Mouse (Mus musculus): ENCODE data around the gene Serpind1. TPM values are rescaled to one million over a fixed set of nuclear protein-coding genes. Genes with fewer than 3 reads are reported as not detected.
A peak's percentile ranks its signal among the peaks of the same experiment; 100 is the strongest.

Gene Serpind1
- polyA plus RNA-seq, 2 experiments, result 113 to 154 TPM

GRCm38 (mm10) chr16:17341847-17342246, 10.7 kb downstream of the Serpind1 start:
- 68% methylated on average over 4 of the region's 4 CpGs for WGBS (ENCODE audit: insufficient replicate concordance)
- ATAC-seq (ENCODE audit: insufficient read depth), result no peak
- TF ChIP-seq EP300 (IDR thresholded peaks at IDR 0.05; ENCODE audit: low read depth), result no peak
- no peak for TF ChIP-seq CTCF (IDR thresholded peaks at IDR 0.05; ENCODE audit: low read depth)
- Histone ChIP-seq H3K4me1 (replicated peaks; ENCODE audit: control insufficient read depth in 2 of 2, insufficient read depth in 2 of 2, low read length in 1 of 2) (peaks cover 0 to 15% of the 10 kb centered on the region in 2 experiments; a peak in 3 of 4 replicates), H3K27ac (no peak overlapping the region), H3K4me3 (ENCODE audit: insufficient read depth in 1 of 2, low read depth in 2 of 2, low read length in 2 of 2) (no peak overlapping the region), H3K36me3 (replicated peaks; ENCODE audit: control insufficient read depth, insufficient read depth, low read depth) (peaks cover 4% of the 10 kb centered on the region), H3K9ac (replicated peaks) (no peak overlapping the region), H3K27me3 (ENCODE audit: control insufficient read depth, insufficient read depth, low read length) (no peaks in the 10 kb centered on the region), H3K9me3 (ENCODE audit: control insufficient read depth, low read length) (no peaks in the 10 kb centered on the region), H3K4me2 (ENCODE audit: low read depth) (no peak overlapping the region)
- no peak for DNase-seq (ENCODE audit: low read depth in 3 of 3, low spot score in 3 of 3)

GRCm38 (mm10) chr16:17345141-17345812, 14.1 kb downstream of the Serpind1 start:
- TF ChIP-seq CTCF (IDR thresholded peaks at IDR 0.05; ENCODE audit: low read depth) (no peak), EP300 (IDR thresholded peaks at IDR 0.05; ENCODE audit: low read depth) (no peak)
- H3K4me1 ChIP-seq (replicated peaks; ENCODE audit: control insufficient read depth in 2 of 2, insufficient read depth in 2 of 2, low read length in 1 of 2), result peaks cover 0 to 17% of the 10 kb centered on the region in 2 experiments; a peak in 3 of 4 replicates
- no peaks in the 10 kb centered on the region for H3K9me3 ChIP-seq (ENCODE audit: control insufficient read depth, low read length)
- H3K27ac ChIP-seq, result no peak overlapping the region
- no peaks in the 10 kb centered on the region for H3K27me3 ChIP-seq (ENCODE audit: control insufficient read depth, insufficient read depth, low read length)
- 49% methylated on average over 8 of the region's 8 CpGs for WGBS (ENCODE audit: insufficient replicate concordance)
- peak in 1 of 3 experiments; percentile 18 for DNase-seq (ENCODE audit: low read depth in 3 of 3, low spot score in 3 of 3)
- ATAC-seq (ENCODE audit: insufficient read depth), result peak; percentile 73
- no peaks in the 10 kb centered on the region; the same call in 1 of the 2 replicates for H3K36me3 ChIP-seq (replicated peaks; ENCODE audit: control insufficient read depth, insufficient read depth, low read depth)
- H3K9ac ChIP-seq (replicated peaks), result no peak overlapping the region
- no peak overlapping the region for H3K4me2 ChIP-seq (ENCODE audit: low read depth)
- no peak overlapping the region for H3K4me3 ChIP-seq (ENCODE audit: insufficient read depth in 1 of 2, low read depth in 2 of 2, low read length in 2 of 2)

- H3K36me3 ChIP-seq (replicated peaks; ENCODE audit: control insufficient read depth, insufficient read depth, low read depth), result peaks cover 2% of the 10 kb centered on the region; the same call in 1 of the 2 replicates
These were observed 14.6 kb downstream of the Serpind1 start for GRCm38 (mm10) chr16:17345813-17346155.

GRCm38 (mm10) chr16:17346766-17347165, 15.6 kb downstream of the Serpind1 start:
- TF ChIP-seq CTCF (IDR thresholded peaks at IDR 0.05; ENCODE audit: low read depth) (no peak), EP300 (IDR thresholded peaks at IDR 0.05; ENCODE audit: low read depth) (no peak)

More at GRCm38 (mm10) chr16:17345813-17346155, 14.6 kb downstream of the Serpind1 start:
- H3K27me3 ChIP-seq (ENCODE audit: control insufficient read depth, insufficient read depth, low read length), result no peaks in the 10 kb centered on the region
- peaks cover 0 to 17% of the 10 kb centered on the region in 2 experiments; a peak in 3 of 4 replicates for H3K4me1 ChIP-seq (replicated peaks; ENCODE audit: control insufficient read depth in 2 of 2, insufficient read depth in 2 of 2, low read length in 1 of 2)
- no peaks in the 10 kb centered on the region for H3K9me3 ChIP-seq (ENCODE audit: control insufficient read depth, low read length)
- TF ChIP-seq CTCF (IDR thresholded peaks at IDR 0.05; ENCODE audit: low read depth) (no peak), EP300 (IDR thresholded peaks at IDR 0.05; ENCODE audit: low read depth) (no peak)
- no peak for DNase-seq (ENCODE audit: low read depth in 3 of 3, low spot score in 3 of 3)
- H3K27ac ChIP-seq, result no peak overlapping the region
- H3K9ac ChIP-seq (replicated peaks), result no peak overlapping the region
- H3K4me3 ChIP-seq (ENCODE audit: insufficient read depth in 1 of 2, low read depth in 2 of 2, low read length in 2 of 2), result no peak overlapping the region
- peak; percentile 27; the same call in 1 of the 2 replicates for ATAC-seq (ENCODE audit: insufficient read depth)
- 55% methylated on average over 2 of the region's 2 CpGs for WGBS (ENCODE audit: insufficient replicate concordance)
- H3K4me2 ChIP-seq (ENCODE audit: low read depth), result no peak overlapping the region

GRCm38 (mm10) chr16:17356031-17356430, 24.9 kb downstream of the Serpind1 start:
- Histone ChIP-seq H3K27me3 (ENCODE audit: control insufficient read depth, insufficient read depth, low read length) (no peaks in the 10 kb centered on the region), H3K27ac (no peak overlapping the region), H3K4me3 (ENCODE audit: insufficient read depth in 1 of 2, low read depth in 2 of 2, low read length in 2 of 2) (no peak overlapping the region), H3K9me3 (ENCODE audit: control insufficient read depth, low read length) (no peaks in the 10 kb centered on the region), H3K36me3 (replicated peaks; ENCODE audit: control insufficient read depth, insufficient read depth, low read depth) (peaks cover 27% of the 10 kb centered on the region), H3K4me2 (ENCODE audit: low read depth) (no peak overlapping the region), H3K9ac (replicated peaks) (no peak overlapping the region), H3K4me1 (replicated peaks; ENCODE audit: control insufficient read depth in 2 of 2, insufficient read depth in 2 of 2, low read length in 1 of 2) (no peaks in the 10 kb centered on the region)
- DNase-seq (ENCODE audit: low read depth in 3 of 3, low spot score in 3 of 3) (no peak), ATAC-seq (ENCODE audit: insufficient read depth) (no peak)
- 70% methylated on average over 6 of the region's 6 CpGs for WGBS (ENCODE audit: insufficient replicate concordance)
- TF ChIP-seq CTCF (IDR thresholded peaks at IDR 0.05; ENCODE audit: low read depth), result no peak
- no peak for TF ChIP-seq EP300 (IDR thresholded peaks at IDR 0.05; ENCODE audit: low read depth)

More at GRCm38 (mm10) chr16:17346766-17347165, 15.6 kb downstream of the Serpind1 start:
- no peak for ATAC-seq (ENCODE audit: insufficient read depth)
- Histone ChIP-seq H3K9me3 (ENCODE audit: control insufficient read depth, low read length) (no peaks in the 10 kb centered on the region), H3K36me3 (replicated peaks; ENCODE audit: control insufficient read depth, insufficient read depth, low read depth) (peaks cover 5% of the 10 kb centered on the region), H3K4me3 (ENCODE audit: insufficient read depth in 1 of 2, low read depth in 2 of 2, low read length in 2 of 2) (no peak overlapping the region), H3K27ac (no peak overlapping the region), H3K4me2 (ENCODE audit: low read depth) (no peak overlapping the region), H3K27me3 (ENCODE audit: control insufficient read depth, insufficient read depth, low read length) (no peaks in the 10 kb centered on the region), H3K4me1 (replicated peaks; ENCODE audit: control insufficient read depth in 2 of 2, insufficient read depth in 2 of 2, low read length in 1 of 2) (peaks cover 0 to 17% of the 10 kb centered on the region in 2 experiments; a peak in 3 of 4 replicates), H3K9ac (replicated peaks) (no peak overlapping the region)
- 41% methylated on average over 1 of the region's 1 CpGs for WGBS (ENCODE audit: insufficient replicate concordance)
- DNase-seq (ENCODE audit: low read depth in 3 of 3, low spot score in 3 of 3), result no peak

Measured in liver, embryonic 14.5 days (tissue).